Mouse (Mus musculus): ENCODE results near the gene Scarb1. TPM values are rescaled to one million over a fixed set of nuclear protein-coding genes. Genes with fewer than 3 reads are reported as not detected.
"Not testable (repeated sequence)": the region's sequence is repeated elsewhere in the genome, so short reads cannot be mapped to it uniquely, and the experiment has no call there.

The Scarb1 gene
- 60.6 and 61.4 TPM in 2 replicates for polyA plus RNA-seq (2015; fragmentation: Nextera tagmentation; extraction: Ambion mirVana)

- WGBS = under 1% methylated on average over 41 of the region's 42 CpGs
- peaks cover 32% of the 10 kb centered on the region for H3K4me1 ChIP-seq (ENCODE audit: control insufficient read depth, insufficient read depth, low read length)
- peak; percentile 92 for ATAC-seq (ENCODE audit: insufficient read depth, low FRiP score)
- H3K4me2 ChIP-seq (ENCODE audit: low read depth, low read length) = peak within 1 kb of the TSS; percentile 96
- H3K27me3 ChIP-seq (ENCODE audit: control insufficient read depth, insufficient read depth, low read length) = no peaks in the 10 kb centered on the region
- H3K4me3 ChIP-seq (replicated peaks; ENCODE audit: low read length) = peak within 1 kb of the TSS; percentile 87
- H3K36me3 ChIP-seq (ENCODE audit: control insufficient read depth, insufficient read depth, low read length) = no peaks in the 10 kb centered on the region
- H3K27ac ChIP-seq (ENCODE audit: low read length) = peak within 1 kb of the TSS; percentile 14
- H3K9ac ChIP-seq (ENCODE audit: low read length) = peak within 1 kb of the TSS; percentile 85
- no peaks in the 10 kb centered on the region for H3K9me3 ChIP-seq (replicated peaks; ENCODE audit: control insufficient read depth, low read length)
These were observed at the start of gene Scarb1 for GRCm38 (mm10) chr5:125340547-125341262. Scarb1 (minus strand) TSS chr5:125341094.

- WGBS = under 1% methylated on average over 69 of the region's 69 CpGs
- H3K9ac ChIP-seq (ENCODE audit: low read length) = peak within 1 kb of the TSS; percentile 100
- ATAC-seq (ENCODE audit: insufficient read depth, low FRiP score) = peak; percentile 18; the same call in 1 of the 2 replicates
- peak within 1 kb of the TSS; percentile 98 for H3K27ac ChIP-seq (ENCODE audit: low read length)
- H3K36me3 ChIP-seq (ENCODE audit: control insufficient read depth, insufficient read depth, low read length) = 0 out of 2 replicates have a peak, but pooled peaks cover 11% of the 10 kb centered on the region
- peak within 1 kb of the TSS; percentile 99 for H3K4me3 ChIP-seq (replicated peaks; ENCODE audit: low read length)
- H3K4me2 ChIP-seq (ENCODE audit: low read depth, low read length) = peak within 1 kb of the TSS; percentile 91
- peaks cover 30% of the 10 kb centered on the region for H3K4me1 ChIP-seq (ENCODE audit: control insufficient read depth, insufficient read depth, low read length)
- no peaks in the 10 kb centered on the region for H3K27me3 ChIP-seq (ENCODE audit: control insufficient read depth, insufficient read depth, low read length)
- H3K9me3 ChIP-seq (replicated peaks; ENCODE audit: control insufficient read depth, low read length) = no peaks in the 10 kb centered on the region
These were observed 48.9 kb upstream of the Scarb1 start, which contains the start of gene Ubc for GRCm38 (mm10) chr5:125389579-125390441. Ubc (minus strand) TSS chr5:125390202.

GRCm38 (mm10) chr5:125389131-125389578 is 48.3 kb upstream of the Scarb1 start, which contains the start of gene Gm10382:
Gm10382 (plus strand) TSS chr5:125389322.
- peak within 1 kb of the TSS; percentile 98 for H3K27ac ChIP-seq (ENCODE audit: low read length)

GRCm38 (mm10) chr5:125388358-125389092 is 47.6 kb upstream of the Scarb1 start:
- ATAC-seq (ENCODE audit: insufficient read depth, low FRiP score) = no peak
- H3K27me3 ChIP-seq (ENCODE audit: control insufficient read depth, insufficient read depth, low read length) = no peaks in the 10 kb centered on the region
- H3K36me3 ChIP-seq (ENCODE audit: control insufficient read depth, insufficient read depth, low read length) = 0 out of 2 replicates have a peak, but pooled peaks cover 11% of the 10 kb centered on the region
- peak overlapping the region; percentile 99 for H3K4me3 ChIP-seq (replicated peaks; ENCODE audit: low read length)
- WGBS = 17% methylated on average over 13 of the region's 13 CpGs
- peak overlapping the region; percentile 98 for H3K27ac ChIP-seq (ENCODE audit: low read length)
- peak overlapping the region; percentile 91 for H3K4me2 ChIP-seq (ENCODE audit: low read depth, low read length)
- H3K9ac ChIP-seq (ENCODE audit: low read length) = peak overlapping the region; percentile 100
- no peaks in the 10 kb centered on the region for H3K9me3 ChIP-seq (replicated peaks; ENCODE audit: control insufficient read depth, low read length)
- peaks cover 21% of the 10 kb centered on the region for H3K4me1 ChIP-seq (ENCODE audit: control insufficient read depth, insufficient read depth, low read length)

More at GRCm38 (mm10) chr5:125389131-125389578, 48.3 kb upstream of the Scarb1 start, which contains the start of gene Gm10382:
- peak within 1 kb of the TSS; percentile 100 for H3K9ac ChIP-seq (ENCODE audit: low read length)
- peak within 1 kb of the TSS; percentile 91 for H3K4me2 ChIP-seq (ENCODE audit: low read depth, low read length)
- ATAC-seq (ENCODE audit: insufficient read depth, low FRiP score) = peak; percentile 1; the same call in 1 of the 2 replicates
- peaks cover 26% of the 10 kb centered on the region for H3K4me1 ChIP-seq (ENCODE audit: control insufficient read depth, insufficient read depth, low read length)
- H3K36me3 ChIP-seq (ENCODE audit: control insufficient read depth, insufficient read depth, low read length) = 0 out of 2 replicates have a peak, but pooled peaks cover 11% of the 10 kb centered on the region
- under 1% methylated on average over 41 of the region's 41 CpGs for WGBS
- no peaks in the 10 kb centered on the region for H3K27me3 ChIP-seq (ENCODE audit: control insufficient read depth, insufficient read depth, low read length)
- H3K4me3 ChIP-seq (replicated peaks; ENCODE audit: low read length) = peak within 1 kb of the TSS; percentile 99
- no peaks in the 10 kb centered on the region for H3K9me3 ChIP-seq (replicated peaks; ENCODE audit: control insufficient read depth, low read length)

- Histone ChIP-seq H3K36me3 (ENCODE audit: control insufficient read depth, insufficient read depth, low read length) (0 out of 2 replicates have a peak, but pooled peaks cover 11% of the 10 kb centered on the region), H3K4me1 (ENCODE audit: control insufficient read depth, insufficient read depth, low read length) (peaks cover 16% of the 10 kb centered on the region)
- 81% methylated on average over 4 of the region's 6 CpGs for WGBS
- H3K9ac ChIP-seq (ENCODE audit: low read length); H3K4me3 ChIP-seq (replicated peaks; ENCODE audit: low read length); H3K4me2 ChIP-seq (ENCODE audit: low read depth, low read length); H3K27ac ChIP-seq (ENCODE audit: low read length); H3K9me3 ChIP-seq (replicated peaks; ENCODE audit: control insufficient read depth, low read length); H3K27me3 ChIP-seq (ENCODE audit: control insufficient read depth, insufficient read depth, low read length); ATAC-seq (ENCODE audit: insufficient read depth, low FRiP score): not testable (repeated sequence)
These were observed 46.4 kb upstream of the Scarb1 start for GRCm38 (mm10) chr5:125387295-125387694.

- no peaks in the 10 kb centered on the region for H3K27me3 ChIP-seq (ENCODE audit: control insufficient read depth, insufficient read depth, low read length)
- H3K4me2 ChIP-seq (ENCODE audit: low read depth, low read length) = peak overlapping the region; percentile 22
- WGBS = 63% methylated on average over 8 of the region's 8 CpGs
- H3K9me3 ChIP-seq (replicated peaks; ENCODE audit: control insufficient read depth, low read length) = no peaks in the 10 kb centered on the region
- H3K4me1 ChIP-seq (ENCODE audit: control insufficient read depth, insufficient read depth, low read length) = peaks cover 12% of the 10 kb centered on the region
- no peak overlapping the region for H3K4me3 ChIP-seq (replicated peaks; ENCODE audit: low read length)
- 0 out of 2 replicates have a peak, but pooled peaks cover 11% of the 10 kb centered on the region for H3K36me3 ChIP-seq (ENCODE audit: control insufficient read depth, insufficient read depth, low read length)
- no peak overlapping the region for H3K9ac ChIP-seq (ENCODE audit: low read length)
- H3K27ac ChIP-seq (ENCODE audit: low read length) = no peak overlapping the region
- ATAC-seq (ENCODE audit: insufficient read depth, low FRiP score) = no peak
These were observed 44.5 kb upstream of the Scarb1 start for GRCm38 (mm10) chr5:125385215-125385940.

- peaks cover 12% of the 10 kb centered on the region for H3K4me1 ChIP-seq (ENCODE audit: control insufficient read depth, insufficient read depth, low read length)
- no peak overlapping the region for H3K4me3 ChIP-seq (replicated peaks; ENCODE audit: low read length)
- no peaks in the 10 kb centered on the region for H3K9me3 ChIP-seq (replicated peaks; ENCODE audit: control insufficient read depth, low read length)
- H3K4me2 ChIP-seq (ENCODE audit: low read depth, low read length) = no peak overlapping the region
- no peak overlapping the region for H3K27ac ChIP-seq (ENCODE audit: low read length)
- no peak for ATAC-seq (ENCODE audit: insufficient read depth, low FRiP score)
- H3K9ac ChIP-seq (ENCODE audit: low read length) = no peak overlapping the region
- WGBS = 71% methylated on average over 2 of the region's 2 CpGs
- 0 out of 2 replicates have a peak, but pooled peaks cover 11% of the 10 kb centered on the region for H3K36me3 ChIP-seq (ENCODE audit: control insufficient read depth, insufficient read depth, low read length)
- no peaks in the 10 kb centered on the region for H3K27me3 ChIP-seq (ENCODE audit: control insufficient read depth, insufficient read depth, low read length)
These were observed 43.8 kb upstream of the Scarb1 start for GRCm38 (mm10) chr5:125384512-125385214.
